Mouse (Mus musculus) retina, postnatal 7 days (tissue): ENCODE measurements around the gene Tmem237.
A peak's percentile ranks its signal among the peaks of the same experiment; 100 is the strongest.

Experiments used
- DNase-seq: peaks from one replicate; pipeline ENCODE4 v3.0.0-alpha.2; 2012; ENCODE audit warnings: low read depth, low spot score

Gene Tmem237

DNA sequence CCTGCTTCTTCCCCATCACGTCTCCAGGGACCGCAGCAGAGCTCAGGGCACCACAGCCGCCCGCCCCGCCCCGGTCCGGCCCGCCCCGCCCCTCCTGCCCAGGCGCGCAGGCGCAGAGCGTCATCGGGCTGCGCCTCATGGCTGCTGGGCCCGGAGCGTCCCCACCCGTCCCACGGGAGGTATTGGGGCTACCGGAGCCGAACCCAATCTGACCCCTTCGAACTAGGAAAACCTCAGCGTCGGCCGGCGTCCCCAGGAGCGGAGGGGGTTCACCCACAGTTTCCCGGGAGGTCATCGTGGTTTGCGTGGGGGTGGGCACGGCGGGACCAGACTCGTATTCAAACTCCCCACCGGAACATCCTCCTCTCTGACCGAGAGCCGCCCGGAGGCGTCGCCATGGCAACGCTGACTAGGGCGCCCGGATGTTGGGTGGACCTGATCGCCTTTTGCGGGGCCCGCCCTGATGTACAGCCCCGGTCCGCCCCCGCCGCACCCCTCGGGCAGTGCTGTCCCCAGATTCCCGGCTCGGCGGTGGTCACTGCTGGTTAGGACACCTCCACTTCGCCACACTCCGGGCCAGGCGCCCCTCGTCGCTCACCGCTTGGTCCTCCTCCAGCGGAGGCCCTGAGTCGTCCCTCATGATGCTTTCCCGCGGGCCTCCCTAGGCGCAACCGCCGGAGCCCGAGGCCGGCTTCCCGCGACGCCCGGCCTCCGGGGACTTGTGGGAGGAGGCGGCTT is at the start of gene Tmem237:
TSS of gene Tmem237 (minus strand) at position 689 of the 738 bp plus-strand sequence.
- peak; percentile 85 for DNase-seq

DNA sequence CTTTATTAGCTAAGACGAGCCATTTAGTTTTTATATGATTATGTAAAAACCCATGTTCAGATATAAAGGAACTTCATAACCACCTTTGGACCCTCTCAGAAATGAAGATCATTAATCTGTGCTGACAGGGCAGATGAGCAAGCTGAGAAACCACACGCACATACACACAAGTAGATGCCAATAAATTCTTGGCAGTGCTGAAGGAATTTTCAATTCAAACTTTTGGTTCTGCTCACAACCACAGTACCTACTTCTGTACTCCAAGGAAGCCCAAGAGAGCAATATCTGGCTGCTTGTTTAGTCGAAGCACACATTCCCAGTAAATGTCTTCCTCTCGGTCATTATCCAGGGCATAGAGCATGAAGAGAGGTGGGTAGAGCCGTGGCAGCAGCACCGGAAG is 49.4 kb upstream of the Tmem237 start:
- DNase-seq: no peak

DNA sequence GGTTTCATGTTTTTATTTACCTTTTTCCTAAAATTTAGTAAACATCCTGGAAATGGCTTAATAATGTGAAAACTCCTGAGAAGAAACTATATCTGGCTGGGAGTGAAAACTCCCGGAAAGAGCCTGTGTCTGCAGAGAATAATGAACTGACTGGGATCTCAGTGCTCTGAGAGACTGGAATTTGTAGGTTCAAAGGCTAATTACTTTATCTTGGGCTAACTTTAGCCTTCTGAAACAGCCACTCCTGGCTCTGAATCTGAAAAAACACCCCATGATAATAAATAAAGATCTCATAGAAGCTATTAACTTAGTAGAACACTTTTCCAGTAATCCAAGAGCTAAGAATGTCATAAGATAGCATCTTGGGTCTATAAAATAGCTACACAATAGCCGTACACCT is 48.3 kb upstream of the Tmem237 start:
- DNase-seq: no peak

DNA sequence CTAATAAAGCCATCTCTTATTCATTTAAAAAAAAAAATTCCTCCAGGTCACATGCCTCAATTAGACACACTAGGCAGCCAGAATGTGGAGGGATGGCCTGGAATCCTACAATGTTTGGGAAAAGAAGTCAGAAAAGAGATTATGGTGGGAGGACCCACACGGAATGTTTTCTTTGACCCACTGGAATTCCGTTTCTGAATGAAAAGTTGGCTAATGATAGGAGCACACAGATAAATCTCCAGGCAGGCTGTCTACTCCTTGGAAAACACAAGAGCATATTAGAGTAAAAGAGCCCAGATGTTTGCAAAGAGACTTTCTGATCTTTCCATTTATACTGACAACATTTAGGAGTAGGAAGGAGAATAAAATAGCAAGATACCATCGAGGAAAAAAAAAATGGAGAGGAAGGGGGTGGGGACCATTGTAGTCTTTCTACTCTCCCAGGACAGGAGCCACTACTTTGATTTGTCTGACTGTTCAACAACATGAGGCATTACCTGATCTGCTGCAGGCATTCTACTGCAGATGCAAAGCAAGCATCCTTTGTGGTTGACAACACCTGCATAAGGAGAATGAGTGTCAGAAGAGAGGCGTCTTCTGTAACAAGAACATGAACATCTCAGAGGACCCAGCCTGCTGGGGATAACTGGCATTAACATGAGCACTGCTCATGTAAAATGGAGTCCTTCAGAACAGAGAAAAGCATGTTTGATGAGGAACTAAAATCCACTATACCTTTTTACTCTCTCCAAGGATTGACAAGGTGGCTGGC is 47.6 kb upstream of the Tmem237 start:
- DNase-seq: no peak

DNA sequence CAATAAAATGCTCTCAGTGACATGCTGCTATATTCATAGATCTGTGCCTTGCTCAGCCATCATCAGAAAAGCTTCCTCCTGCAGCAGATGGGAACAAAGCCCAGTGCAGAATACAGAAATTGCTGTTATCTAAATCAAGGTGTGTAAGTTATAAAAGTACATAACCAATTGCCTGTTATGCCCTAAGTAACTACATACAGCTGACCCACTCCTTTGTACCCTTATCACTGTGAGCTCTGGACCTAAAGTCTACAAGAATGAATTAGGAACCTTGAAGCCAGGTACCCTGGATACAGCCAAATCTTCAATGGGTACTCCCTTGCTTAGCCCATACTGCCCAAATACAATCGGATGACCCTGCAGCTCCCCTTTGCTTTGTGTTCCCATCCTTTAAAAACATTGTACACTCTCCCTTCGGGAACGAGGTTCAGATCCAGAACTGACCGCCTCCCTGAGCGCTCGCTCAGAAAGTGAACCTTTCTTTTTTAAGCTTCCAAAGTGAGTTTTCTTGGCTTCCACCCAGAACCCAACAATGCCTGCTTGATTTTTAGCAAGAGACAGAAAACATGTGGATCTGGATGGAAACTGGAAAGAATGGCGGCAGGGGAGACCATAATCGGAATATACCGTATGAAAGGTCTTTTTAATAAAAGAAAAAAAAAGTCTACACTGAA is 46.2 kb upstream of the Tmem237 start:
- DNase-seq: no peak

DNA sequence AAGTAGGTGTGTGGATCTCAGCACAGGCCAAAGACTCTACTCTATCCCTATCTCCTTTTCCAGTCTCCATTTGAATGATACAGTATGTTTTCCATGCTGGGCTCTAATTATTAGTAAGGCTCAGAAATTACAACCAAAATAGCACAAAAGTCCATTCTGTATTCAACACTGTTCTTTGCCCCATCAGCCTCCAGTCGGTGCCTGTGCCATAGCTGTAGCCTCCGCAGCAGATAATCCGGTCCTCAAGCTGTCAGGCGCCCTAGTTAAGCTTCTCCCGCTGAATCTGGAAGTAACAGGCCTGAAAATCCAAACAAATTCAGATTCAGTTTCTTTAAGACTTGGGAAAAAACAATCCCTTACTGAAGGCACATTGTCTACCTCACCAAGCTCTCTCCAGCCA is 43.7 kb upstream of the Tmem237 start:
- DNase-seq: peak; percentile 45

DNA sequence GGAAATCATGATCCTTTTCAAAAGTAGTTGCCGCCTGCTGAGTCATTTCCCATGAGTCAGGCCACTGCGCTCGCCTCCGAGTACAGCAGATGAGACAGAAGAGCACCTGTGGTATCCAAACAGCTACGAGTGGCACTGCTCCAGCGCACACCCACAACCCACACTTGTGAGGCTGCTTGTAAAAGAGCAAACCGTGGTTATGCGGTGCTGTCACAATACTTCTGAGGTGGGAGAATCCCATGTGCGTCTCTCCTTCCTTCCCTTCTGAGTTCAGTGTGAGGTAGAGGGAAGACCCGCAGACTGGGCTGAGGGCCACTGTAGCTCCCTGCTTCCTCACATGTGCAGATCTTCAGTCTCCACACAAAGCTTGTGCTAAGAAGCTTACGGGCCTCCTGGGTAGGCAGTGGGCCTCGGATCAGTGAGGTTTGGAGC is 42.8 kb upstream of the Tmem237 start, which contains the start of gene Mpp4:
TSS of gene Mpp4 (minus strand) at position 360 of the 432 bp plus-strand sequence.
- DNase-seq: peak; percentile 57

DNA sequence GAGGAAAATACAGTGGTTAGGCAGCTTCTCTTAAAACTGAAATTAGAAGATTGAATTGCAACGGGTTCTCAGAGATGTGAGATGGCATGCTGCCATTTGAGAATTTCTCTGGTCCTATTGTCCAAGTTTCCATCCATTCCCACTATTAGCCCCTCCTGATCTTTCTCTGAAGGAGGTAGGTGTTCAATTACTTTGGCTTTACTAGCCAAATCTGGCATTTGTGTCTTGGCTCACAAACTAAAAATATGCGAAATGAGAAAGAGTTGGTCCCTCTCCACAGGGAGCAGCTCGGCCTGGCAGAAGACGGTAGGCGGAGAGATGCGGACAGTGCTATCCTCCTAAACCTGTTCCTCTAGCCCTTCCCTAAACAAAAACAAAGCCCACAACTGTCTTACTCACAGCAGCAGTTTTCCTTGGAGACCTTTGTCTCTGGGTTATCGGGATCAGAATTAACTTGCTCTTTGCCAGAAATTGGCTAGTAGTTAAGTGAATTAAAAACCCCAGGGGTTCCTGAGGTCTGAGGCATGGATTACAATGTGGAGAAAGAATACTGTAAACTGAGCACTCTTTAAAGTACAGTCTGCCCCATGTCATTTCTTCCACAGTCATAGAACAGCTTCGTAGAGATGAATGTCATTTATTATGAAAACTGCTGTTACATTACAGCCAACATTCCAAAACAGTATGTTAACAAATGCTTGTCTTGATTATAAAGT is 42.3 kb upstream of the Tmem237 start:
- no peak for DNase-seq

DNA sequence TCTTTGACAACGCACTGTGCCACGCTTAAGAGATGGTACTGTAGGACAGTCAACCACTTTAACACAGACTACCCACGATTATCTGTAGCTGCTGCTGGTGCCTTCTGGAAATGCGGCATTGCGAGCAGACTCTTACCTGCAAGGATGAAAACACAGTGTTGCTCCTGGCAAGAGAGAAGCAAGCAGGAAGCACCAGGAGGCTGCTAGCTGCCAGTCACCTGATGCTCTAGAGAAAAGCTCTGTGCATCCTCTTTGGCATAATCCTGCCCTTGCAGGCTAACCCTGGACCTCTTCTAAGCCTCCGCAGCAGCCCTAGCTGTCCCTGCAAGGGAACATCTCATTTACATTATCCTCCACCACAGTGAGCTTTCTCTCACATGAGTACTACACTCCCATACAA is 41.2 kb upstream of the Tmem237 start:
- DNase-seq: peak; percentile 27

DNA sequence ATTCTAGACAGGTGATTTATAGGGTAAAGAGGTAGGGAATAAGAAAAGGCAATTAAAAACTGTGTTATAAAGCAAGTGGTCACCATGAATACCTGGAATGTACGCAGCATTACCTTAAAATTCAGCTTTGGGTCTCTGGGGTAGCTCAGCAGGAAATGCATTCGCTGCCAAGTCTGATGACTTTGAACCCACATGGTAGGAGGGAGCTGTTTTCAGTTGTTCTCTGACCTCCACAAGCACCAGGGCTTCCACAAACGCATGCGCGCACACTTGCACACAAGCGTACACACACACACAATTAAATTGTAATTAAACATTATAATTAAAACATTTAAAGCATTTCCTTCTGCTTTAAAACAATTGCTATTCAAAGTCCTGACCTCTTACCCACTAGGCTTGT is 40.7 kb upstream of the Tmem237 start:
- DNase-seq: no peak

DNA sequence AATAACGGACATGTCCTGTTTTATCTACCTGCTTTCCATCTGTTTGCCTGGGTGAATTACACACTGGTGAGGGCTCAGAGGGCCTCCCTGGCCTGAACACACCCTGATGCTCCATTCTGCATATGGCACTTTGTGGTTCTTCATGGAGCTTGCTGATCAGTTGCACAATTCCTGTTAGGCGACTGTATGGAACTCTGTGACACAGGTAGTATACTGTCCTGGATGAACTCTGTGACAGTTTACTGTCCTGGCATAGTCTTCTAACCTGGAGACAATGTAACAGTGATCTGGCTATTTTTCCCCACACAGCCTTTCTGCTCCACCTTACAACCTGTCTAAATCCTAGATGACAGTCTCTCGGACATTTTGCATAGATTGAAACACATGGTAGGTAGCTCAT is 38.9 kb upstream of the Tmem237 start:
- no peak for DNase-seq

DNA sequence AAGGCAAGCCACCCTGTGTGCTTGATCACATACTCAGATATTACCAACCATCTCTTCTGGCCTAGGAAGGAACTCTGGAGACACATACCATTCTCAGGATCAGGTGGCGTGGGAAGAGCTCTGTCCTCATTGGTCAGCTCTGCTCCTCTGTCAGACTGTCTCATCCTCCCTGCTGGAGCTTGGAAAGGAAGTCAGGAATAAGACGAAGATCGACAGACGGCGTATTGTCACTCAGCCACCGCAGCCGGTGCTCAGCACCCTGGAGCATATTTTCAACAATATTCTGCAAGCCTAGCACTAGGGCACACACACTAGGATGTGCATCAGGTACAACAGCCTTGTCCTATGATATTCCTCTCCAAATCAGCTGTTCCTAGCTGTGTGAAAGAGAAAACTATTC is 38.3 kb upstream of the Tmem237 start:
- DNase-seq: no peak

DNA sequence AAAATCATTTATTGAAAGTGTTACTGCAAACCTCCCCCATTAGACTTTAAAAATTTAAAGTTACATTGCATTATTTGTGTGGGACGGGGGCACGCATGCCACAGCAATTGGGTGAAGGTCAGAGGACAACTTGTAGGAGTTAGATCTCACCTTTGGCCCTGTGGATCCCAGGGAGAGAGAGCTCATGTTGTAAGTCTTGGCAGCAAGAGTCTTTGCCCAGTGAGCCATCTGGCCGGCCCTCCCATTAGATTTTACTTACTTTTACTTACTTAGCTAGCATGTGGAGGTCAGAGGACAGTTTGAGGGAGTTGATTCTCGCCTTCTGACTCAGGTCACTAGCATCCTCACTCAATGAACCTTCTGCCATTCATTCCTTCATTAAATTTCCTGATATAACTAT is 37.6 kb upstream of the Tmem237 start:
- no peak for DNase-seq

DNA sequence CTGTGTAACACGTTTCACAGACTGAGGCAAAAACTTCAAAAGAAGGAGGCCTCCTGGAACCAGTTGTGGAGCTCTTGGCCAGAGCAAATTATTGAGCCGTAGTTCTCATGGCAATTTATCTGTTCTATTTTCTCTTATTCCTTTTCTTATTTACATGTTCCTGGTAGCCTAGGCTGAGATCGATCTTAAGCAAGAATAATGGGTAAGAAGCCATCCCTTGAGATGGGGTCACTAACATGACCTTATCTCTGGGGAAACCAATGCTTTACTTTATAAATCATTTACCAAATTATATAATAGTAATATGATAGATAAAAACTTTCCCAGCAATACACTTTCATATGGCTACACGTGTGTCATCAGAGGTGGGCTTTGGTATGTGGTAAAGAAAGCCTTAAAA is 32.1 kb upstream of the Tmem237 start:
- DNase-seq: no peak

DNA sequence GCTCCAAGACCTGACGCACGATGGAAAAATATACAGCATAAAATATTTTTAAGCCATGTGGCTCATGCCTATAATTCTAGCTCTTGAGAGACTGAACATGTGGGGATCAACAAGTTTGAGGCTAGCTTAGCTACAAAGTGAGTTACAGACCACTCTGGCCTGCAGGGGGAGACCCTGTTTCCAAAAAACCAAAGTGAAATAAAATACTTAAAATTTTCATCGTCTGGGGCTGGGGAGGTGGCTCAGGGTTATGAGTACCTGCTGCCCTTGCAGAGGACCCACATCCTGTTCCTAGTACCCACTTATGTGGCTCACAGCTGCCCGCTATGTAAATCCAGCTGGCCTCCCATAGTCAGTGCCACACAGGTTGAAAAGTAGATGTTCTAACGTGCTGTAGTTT is 30.3 kb upstream of the Tmem237 start:
- no peak for DNase-seq

DNA sequence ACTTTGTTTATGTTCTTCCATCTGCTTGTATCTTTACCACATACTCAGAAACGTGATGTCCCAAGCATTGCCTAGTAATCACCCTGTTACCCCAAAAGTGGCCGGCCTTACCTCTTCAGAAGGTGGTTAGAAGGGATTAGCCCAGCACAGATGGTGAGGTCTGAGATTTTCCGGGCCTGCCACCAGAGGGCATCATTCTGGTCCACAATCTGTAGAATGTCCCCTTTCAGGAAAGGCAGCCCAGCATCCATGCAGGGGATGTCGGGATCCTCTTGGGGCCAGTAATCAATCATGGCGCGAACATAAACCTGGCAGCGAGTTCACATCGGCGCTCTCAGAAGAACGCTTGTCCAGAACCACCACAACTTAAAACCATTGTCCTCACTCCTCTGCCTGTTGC is 24.3 kb upstream of the Tmem237 start:
- DNase-seq: peak; percentile 32

DNA sequence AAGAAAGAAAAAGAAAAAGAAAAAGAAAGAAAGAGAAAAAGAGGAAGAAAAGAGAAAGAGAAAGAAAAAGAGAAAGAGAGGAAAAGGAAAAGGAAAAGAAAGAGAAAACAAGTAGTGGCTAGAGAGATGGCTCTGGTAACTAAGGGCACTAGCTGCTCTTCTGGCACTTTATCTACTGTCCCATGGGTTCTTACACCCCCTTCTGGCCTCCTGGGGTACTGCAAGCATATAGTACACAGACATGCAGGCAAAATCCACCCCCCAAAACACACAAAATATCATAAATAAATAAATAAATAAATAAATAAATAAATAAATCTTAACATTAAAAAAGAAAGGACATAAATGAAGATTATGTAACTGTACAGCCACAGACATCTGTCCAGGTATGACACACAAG is 22.6 kb upstream of the Tmem237 start:
- peak; percentile 59 for DNase-seq

DNA sequence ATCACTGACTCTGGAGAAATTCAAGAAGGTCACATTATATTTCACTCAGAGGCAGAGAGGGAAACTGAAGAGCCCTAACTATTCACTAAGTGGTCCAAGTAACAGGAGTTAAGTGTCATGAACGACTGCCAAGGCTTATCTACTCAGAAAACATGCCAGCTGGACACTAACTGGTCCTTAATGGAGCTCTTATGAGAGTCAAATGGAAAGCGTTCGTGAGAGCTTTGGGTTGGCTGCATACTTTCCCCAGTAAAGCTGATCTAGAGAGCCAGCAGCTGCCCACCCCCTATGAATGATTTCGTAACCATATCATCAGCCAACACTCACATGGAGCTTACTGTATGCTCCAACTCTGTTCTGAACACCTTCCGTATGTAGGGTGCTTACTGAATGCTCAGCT is 14.2 kb upstream of the Tmem237 start:
- DNase-seq: no peak

DNA sequence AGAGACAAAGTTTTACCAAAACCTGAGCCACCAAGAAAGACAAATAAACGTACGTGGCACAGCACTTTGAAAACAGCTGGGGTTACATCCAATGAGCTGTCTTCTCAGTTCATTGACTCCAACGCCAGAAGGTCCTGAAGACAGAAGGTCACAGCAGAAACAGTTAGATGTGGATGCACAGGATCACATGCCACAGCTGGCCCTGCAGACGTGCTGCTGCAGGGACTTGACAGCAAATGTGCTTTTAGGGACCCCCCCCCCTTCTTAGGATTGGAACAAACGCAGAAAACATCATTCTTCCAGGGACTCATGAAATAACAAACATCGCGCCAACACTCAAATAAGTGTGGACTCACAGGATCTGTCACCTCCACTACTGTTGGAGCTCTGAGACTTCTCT is 8.7 kb upstream of the Tmem237 start:
- no peak for DNase-seq

DNA sequence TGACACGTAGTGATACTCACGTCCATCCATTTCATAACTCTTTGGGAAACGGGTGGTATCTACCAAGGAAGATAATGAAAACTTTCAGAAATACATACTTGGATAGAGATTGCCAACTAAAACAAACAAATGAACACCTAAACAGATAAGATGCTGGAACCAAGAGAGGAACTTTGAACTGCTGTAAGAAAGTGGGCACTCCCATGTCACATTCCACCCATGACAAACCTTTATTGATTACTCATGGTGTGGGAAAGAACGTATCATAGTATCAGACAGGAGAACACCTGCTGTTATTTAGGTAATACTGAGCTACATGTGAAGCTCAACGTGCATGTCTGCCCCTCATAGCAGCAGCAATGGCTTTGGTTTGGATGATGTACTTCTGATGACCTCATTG is 5.3 kb upstream of the Tmem237 start:
- no peak for DNase-seq

DNA sequence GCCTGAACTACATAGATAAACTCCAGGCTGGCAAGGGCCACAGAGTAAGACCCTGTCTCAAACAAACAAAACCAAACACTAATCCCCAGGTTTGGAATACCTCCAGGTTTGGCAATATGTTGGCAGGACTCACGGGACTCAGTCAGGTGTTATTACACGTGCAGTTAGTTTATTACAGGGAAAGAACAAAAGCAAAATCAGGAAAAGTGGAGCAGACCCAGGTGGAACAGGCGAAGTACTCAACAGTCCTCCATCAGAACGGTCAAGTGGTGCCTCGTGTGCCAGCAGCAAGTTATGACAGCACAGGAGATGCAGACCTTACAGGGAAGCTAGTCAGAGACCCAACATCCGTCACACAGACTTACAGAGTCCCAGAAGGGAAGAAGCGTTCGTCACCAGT is 9.7 kb downstream of the Tmem237 start:
- DNase-seq: no peak

DNA sequence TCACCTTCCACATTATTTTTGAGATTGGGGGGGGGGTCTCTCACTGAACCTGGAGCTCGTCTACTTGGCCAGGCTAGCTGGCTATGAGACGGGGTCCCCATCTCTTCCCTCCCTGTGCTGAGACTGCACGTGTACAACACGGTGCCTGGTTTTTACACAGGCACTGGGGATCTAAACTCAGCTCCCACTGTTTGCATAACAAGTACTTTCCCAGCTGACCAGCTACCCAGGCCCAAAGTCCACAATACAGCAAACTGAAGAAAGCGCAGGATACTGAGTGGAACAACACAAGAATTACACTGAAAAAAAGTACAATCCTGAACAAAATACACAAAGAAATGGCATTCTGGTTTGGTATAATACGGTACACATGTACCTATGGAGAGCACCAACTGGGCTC is 18.1 kb downstream of the Tmem237 start:
- DNase-seq: no peak
